Mouse (Mus musculus) lung, adult 2 months (tissue): ENCODE results near the gene Crbn. TPM values are rescaled to one million over a fixed set of nuclear protein-coding genes. Genes with fewer than 3 reads are reported as not detected.
A peak's percentile ranks its signal among the peaks of the same experiment; 100 is the strongest.

Source experiments
- DNase-seq: peaks from one replicate; pipeline ENCODE4 v3.0.0; 2022
- H3K4me1 ChIP-seq: fragments of 200-500 bp; 2 replicates; pipeline ENCODE4 v1.6.1; 2011; ENCODE audit warnings: low read length; ENCODE audit not compliant: control insufficient read depth, insufficient read depth
- H3K4me3 ChIP-seq: fragments of 200-500 bp; replicated peaks from 2 replicates; pipeline ENCODE3; 2011; ENCODE audit warnings: low read depth, mild to moderate bottlenecking, control low read depth, low read length; ENCODE audit errors: extremely low read depth
- CTCF ChIP-seq: fragments of 200-500 bp; IDR thresholded peaks from 2 replicates; pipeline ENCODE4 v1.5.1; 2011; ENCODE audit warnings: mild to moderate bottlenecking, low read length, control low read depth; ENCODE audit not compliant: insufficient read depth
- POLR2A ChIP-seq: fragments of 200-500 bp; IDR thresholded peaks from 2 replicates; pipeline ENCODE4 v1.6.1; 2011; ENCODE audit warnings: low read depth, mild to moderate bottlenecking, control low read depth, low read length, borderline replicate concordance; ENCODE audit errors: extremely low read depth
- WGBS: fragments of 180-500 bp; shearing (Covaris S2); methylation state at CpG from one replicate; pipeline ENCODE4 v1.1.7; 2018; 5-methylcytosine and 5-hydroxymethylcytosine counted together
- polyA plus RNA-seq: library from polyadenylated mRNA; depleted of rRNA; stranded (reverse); fragments of >200 nt; gene quantifications from 2 replicates; pipeline ENCODE4 v1.2.3, GENCODE M21; 2012; rRNA removed

The Crbn gene
- polyA plus RNA-seq = 5.5 and 9.3 TPM in 2 replicates

DNA sequence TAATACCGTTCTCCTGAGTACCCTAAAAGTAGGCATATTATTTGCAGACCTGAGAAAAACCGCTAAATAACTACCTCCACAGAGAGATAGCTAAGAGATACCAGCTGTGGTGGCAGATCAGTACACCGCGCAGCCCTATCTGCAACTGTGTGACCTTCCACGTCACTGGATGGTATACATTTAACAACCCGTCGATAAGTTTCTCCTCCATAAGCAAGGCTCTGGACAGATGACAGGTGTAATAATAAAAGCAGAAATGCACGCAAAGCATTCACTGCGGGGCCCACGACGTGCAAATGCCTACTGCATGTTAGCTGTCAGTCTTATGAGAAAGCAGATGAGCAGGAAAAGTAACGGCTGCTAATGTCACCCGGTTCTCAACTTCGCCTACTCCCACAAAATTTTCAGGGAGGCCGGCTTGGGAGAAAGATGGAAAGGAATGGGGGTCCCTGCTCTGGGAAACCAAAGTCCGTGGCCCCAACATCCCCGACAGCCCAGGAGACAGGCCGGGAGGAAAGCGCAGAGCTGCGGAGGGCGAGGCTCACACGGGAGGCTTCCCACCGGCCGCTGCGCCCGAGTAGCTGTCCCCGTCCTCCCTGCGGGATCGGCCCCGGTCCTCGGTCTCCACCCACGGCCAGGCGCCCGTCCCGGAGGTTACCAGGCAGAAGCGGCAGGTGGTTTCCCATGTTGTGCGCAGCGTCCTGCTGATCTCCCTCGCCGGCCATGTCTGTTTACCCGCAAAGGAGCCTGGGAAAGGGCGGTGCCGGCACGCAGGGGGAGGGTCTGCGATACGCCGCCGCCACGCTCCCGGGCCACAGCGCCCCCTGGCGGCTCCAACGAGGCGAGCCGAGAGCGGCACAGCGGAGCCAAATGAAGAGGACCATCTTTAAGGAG lies at the start of gene Crbn:
Gene Crbn (minus strand): TSS at position 745 of the 894 bp plus-strand sequence.
- peak; percentile 92 for DNase-seq
- Histone ChIP-seq H3K4me3 (peak within 1 kb of the TSS; percentile 90), H3K4me1 (peaks cover 4% of the 10 kb centered on the region; the same call in 1 of the 2 replicates)
- TF ChIP-seq CTCF = peak; percentile 69
- peak; percentile 82; the same call in 1 of the 2 replicates for TF ChIP-seq POLR2A
- 2% methylated on average over 57 of the region's 57 CpGs for WGBS

DNA sequence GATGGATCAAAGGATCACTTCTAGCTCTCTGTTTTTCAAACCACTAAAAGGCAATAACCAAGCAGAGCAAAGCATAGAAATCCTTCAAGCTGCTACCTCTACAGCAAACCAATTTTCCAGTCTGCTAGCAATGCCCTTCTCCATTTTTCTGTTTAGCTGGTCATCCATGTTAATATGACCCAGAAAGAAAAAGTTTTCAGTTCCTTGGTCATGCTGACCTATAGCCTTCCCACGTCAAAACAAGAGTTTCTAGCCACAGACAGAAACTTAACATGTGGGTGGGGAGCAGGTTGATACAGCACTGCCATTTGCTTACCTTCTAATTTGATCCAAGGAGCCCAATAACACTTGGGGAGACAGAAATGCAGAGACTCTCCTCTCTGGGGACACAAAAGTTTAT lies 40.3 kb upstream of the Crbn start:
- DNase-seq = no peak
- 50% methylated on average over 1 of the region's 1 CpGs for WGBS
- TF ChIP-seq CTCF (no peak), POLR2A (no peak)
- H3K4me1 ChIP-seq = no peaks in the 10 kb centered on the region
- no peak overlapping the region for H3K4me3 ChIP-seq

DNA sequence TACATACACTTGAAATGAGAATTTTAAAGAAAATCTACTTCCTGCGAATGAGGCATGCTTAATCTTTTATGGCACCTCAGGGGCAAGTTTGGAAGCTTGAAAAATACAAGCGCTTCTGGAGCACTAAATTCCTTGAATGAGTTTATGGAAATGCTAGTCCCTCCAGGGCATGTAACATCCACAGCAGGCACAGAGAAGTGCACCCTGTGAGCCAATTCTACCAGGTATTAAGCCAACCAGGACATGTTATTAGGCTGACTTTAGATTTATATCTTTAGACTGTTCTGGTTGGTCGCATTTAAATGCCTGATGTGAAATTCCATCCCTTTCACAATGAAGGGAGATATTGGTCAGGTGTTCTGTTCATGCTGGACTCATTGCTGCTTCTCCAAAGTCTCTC lies 38.2 kb upstream of the Crbn start:
- WGBS = 80% methylated on average over 3 of the region's 3 CpGs
- Histone ChIP-seq H3K4me3 (no peak overlapping the region), H3K4me1 (no peaks in the 10 kb centered on the region)
- TF ChIP-seq POLR2A = no peak
- TF ChIP-seq CTCF = no peak
- no peak for DNase-seq

DNA sequence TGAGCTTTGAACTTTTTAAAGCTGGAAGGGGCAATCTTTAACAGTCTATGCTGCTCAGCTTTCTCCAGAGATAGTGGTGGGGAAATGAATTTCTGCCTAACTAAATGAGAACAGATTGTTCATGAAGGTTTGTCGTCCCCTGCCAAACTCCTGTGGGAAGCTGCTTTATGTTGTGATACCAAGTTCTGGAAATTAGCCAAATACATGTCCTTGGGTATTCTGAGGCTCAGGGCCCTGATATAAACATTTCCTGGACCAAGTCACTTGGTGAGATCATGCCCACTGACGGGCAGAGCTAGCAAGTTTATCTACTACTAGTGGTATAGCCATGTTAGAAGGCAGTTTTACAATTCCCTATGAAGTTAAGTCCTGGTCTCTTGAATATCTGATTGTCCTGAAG lies 35.4 kb upstream of the Crbn start:
- no peak overlapping the region for H3K4me3 ChIP-seq
- H3K4me1 ChIP-seq = no peaks in the 10 kb centered on the region
- no peak for DNase-seq
- 44% methylated on average over 2 of the region's 2 CpGs for WGBS
- TF ChIP-seq CTCF (no peak), POLR2A (no peak)

DNA sequence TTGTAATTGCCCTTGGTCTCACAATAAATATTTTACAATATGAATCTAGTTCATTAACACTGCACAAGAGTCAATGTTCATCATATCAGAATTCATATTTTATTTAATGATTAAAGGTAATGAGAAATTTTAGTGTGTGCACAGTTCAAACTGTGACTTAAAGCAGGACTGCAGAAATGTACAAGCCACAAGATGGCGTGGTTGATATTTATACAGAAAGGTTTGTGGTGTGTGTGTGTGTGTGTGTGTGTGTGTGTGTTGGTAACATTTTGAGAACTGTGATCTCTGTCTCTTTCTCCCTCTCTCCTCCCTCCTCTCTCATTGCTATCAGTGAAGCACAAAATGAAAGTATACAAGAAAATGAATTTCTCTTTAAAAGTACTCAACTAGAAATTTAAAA lies 22.5 kb upstream of the Crbn start:
- WGBS = 47% methylated on average over 1 of the region's 1 CpGs
- H3K4me3 ChIP-seq = no peak overlapping the region
- DNase-seq = no peak
- H3K4me1 ChIP-seq = no peaks in the 10 kb centered on the region
- TF ChIP-seq POLR2A = no peak
- no peak for TF ChIP-seq CTCF

DNA sequence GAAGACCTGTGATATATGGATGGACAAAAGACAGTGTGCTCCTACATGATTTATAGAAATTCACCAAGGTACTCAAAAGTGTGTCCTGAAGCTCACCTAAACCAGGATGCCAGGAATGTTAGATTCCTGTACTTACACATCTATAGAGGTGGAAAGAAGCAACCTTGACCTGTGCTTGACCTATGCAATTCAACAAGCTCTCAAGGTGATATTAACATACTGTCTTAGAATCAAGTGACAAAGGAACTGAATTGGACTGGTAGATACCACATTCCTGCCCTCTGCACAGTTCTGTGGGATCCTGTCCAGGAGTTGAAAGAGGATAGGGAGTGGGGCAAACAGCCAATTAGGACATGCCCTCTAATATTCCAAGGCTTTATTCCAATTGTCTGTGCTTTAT lies 20.7 kb upstream of the Crbn start:
- Histone ChIP-seq H3K4me3 (no peak overlapping the region), H3K4me1 (no peaks in the 10 kb centered on the region)
- no peak for DNase-seq
- no peak for TF ChIP-seq CTCF
- no peak for TF ChIP-seq POLR2A

DNA sequence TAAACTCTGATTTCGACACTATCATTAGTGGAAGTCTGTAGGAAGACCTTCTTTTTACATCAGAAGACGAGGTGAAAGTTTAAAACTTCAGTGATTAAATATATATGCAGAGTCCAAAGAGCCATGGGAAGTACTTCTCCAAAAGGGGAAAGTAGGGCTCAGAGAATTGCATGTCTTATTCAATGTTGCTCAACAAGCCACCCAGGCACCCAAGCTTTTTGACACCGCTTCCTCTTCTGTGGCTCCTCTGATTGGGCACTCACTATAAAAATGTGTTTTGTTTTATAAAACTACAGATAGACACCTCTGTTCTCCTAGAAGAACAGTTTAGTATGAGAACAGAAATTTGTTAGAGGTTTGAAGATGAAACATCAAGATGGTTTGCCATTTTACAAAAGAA lies 20.0 kb upstream of the Crbn start:
- Histone ChIP-seq H3K4me3 (no peak overlapping the region), H3K4me1 (no peaks in the 10 kb centered on the region)
- TF ChIP-seq CTCF = no peak
- TF ChIP-seq POLR2A = no peak
- no peak for DNase-seq
- 58% methylated on average over 3 of the region's 3 CpGs for WGBS

DNA sequence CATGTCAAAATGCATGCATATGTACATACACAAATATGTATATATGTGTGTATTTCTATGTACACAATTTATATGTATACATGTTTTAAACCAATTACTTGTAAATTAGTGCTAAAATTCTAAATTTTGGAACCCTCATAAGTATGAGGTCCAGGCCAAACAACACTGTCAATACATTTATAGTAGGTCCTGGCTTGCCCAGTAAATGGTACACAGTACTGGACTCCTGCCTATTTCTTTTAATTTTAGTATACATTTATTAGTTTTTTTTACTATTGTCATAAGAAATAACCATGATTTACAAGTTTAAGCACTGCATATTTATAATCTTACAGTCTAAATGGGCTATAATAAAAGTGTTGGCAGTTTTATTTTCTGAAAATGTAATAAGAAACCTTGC lies 19.4 kb upstream of the Crbn start:
- H3K4me1 ChIP-seq = no peaks in the 10 kb centered on the region
- DNase-seq = no peak
- H3K4me3 ChIP-seq = no peak overlapping the region
- TF ChIP-seq CTCF (no peak), POLR2A (no peak)

DNA sequence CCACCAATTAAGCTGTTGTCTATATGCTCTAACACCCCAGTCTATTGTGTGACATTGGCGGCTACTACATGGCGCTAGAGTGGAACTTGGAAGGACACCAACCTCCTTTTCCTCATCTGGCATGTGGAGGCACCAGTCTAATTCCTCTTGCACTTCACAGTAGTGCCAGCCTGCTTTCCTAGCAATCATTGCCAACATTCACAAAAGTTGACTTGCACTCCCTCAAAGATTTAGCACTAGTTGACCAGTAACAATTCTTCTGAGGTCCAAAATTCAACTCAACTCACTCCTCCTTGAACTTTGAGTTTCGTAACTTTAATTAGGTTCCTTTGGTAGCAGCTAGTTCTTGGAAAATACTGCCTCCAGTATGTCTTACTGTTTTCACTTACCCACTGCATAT lies 10.8 kb upstream of the Crbn start:
- no peak overlapping the region for H3K4me3 ChIP-seq
- 79% methylated on average over 3 of the region's 3 CpGs for WGBS
- no peaks in the 10 kb centered on the region for H3K4me1 ChIP-seq
- DNase-seq = no peak
- TF ChIP-seq CTCF (no peak), POLR2A (no peak)

DNA sequence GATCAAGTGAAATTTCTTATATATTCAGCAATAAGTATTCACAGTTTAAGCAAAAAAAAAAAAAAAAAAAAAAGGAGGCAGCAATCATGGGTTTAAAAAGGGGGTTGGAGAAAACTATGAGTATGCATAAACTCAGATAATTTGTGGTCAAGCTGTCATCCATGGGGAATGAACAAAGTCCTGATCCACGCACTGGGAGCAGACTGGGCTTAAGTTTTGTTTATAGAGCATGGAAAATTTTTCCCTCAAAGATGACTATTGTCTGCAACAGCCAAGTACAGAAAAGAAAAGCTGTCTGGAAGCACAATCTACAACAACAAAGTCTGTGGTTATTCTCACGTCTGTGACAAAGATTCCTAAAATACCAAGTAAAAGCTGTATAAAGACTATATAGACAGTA lies 9.3 kb upstream of the Crbn start:
- Histone ChIP-seq H3K4me3 (no peak overlapping the region), H3K4me1 (no peaks in the 10 kb centered on the region)
- no peak for DNase-seq
- 55% methylated on average over 2 of the region's 2 CpGs for WGBS
- TF ChIP-seq CTCF (no peak), POLR2A (no peak)
